Mouse (Mus musculus) layer of hippocampus, adult 6 months (tissue): ENCODE data around the gene Unc13c. TPM values are rescaled to one million over a fixed set of nuclear protein-coding genes. Genes with fewer than 3 reads are reported as not detected.

Experiments used
- long read RNA-seq, 2 experiments: library from polyadenylated mRNA; unstranded; transcript quantifications; one replicate each; pipeline ENCODE4 v2.0.0; 2019 to 2020
- polyA plus RNA-seq: library from polyadenylated mRNA; unstranded; fragments of <200 nt; fragmentation: Nextera tagmentation; gene quantifications from 2 replicates; pipeline ENCODE4 v1.2.3, GENCODE M21; 2021

Gene Unc13c
- polyA plus RNA-seq, result 2.2 and 2.5 TPM in 2 replicates
- long read RNA-seq, experiment 1, partial matches to known transcripts, result 18 of 21 reads
- long read RNA-seq, experiment 1, other reads (novel, unspliced or antisense), result 3 of 21 reads
- long read RNA-seq, experiment 2, partial matches to known transcripts, result 18 of 43 reads
- long read RNA-seq, experiment 2, other reads (novel, unspliced or antisense), result 25 of 43 reads

DNA sequence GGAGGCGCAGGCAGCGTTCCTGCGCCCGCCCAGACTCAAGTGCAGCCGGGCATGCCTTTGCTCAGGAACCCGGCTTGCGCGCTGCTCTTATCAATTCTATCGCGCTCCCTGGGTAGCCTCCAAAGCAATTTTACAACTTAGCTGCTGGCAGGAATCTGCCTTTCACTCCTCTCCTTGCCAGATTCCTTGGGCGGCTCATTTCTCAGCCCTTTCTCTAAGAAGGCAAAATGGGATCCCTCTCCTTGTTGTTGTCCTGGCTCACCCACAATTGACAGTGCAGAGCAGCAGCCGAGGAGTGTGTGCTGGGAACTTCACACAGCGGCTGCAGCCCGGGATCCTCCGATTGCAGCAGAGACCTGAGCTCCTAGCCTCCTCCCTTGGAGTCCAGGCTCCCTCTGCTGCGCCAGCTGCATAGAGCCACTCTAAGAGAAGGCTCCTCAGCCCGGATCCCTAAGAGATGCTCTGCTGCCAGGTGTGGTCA lies at the start of gene Unc13c:
Gene Unc13c (minus strand): TSS at position 326 of the 481 bp plus-strand sequence.

Other genes starting within 250 kb of the Unc13c start
- gene Wdr72, start 141.4 kb upstream of the Unc13c start, polyA plus RNA-seq, result 0.93 TPM in 1 of 2 replicates, not detected in the other